Mouse (Mus musculus) hindbrain, postnatal 0 days (tissue): ENCODE results near the gene Arhgef10l. TPM values are rescaled to one million over a fixed set of nuclear protein-coding genes. Genes with fewer than 3 reads are reported as not detected.

ENCODE experiments used
- ATAC-seq: fragments of 200-750 bp; cut with Nextera tagmentation; 2 replicates; pipeline ENCODE4 v1.8.0; 2017; ENCODE audit warnings: mild to moderate bottlenecking, moderate TSS enrichment, moderate library complexity
- DNase-seq: peaks from one replicate; pipeline ENCODE4 v3.0.0-alpha.2; 2015; ENCODE audit warnings: low spot score
- H3K27ac ChIP-seq: fragments of 300-500 bp; sonication (generic); 2 replicates; pipeline ENCODE4 v1.5.1; 2014; ENCODE audit warnings: mild to moderate bottlenecking
- H3K27me3 ChIP-seq: fragments of 300-500 bp; sonication (generic); 2 replicates; pipeline ENCODE4 v1.6.1; 2014; ENCODE audit warnings: low read length, mixed read lengths; ENCODE audit not compliant: insufficient read depth
- H3K36me3 ChIP-seq: fragments of 300-500 bp; sonication (generic); 2 replicates; pipeline ENCODE4 v1.6.1; 2014; ENCODE audit warnings: low read length, mixed read lengths; ENCODE audit not compliant: insufficient read depth
- H3K4me1 ChIP-seq: fragments of 300-500 bp; sonication (generic); 2 replicates; pipeline ENCODE4 v1.6.1; 2014; ENCODE audit warnings: antibody characterized with exemption, low read length, mixed read lengths; ENCODE audit not compliant: insufficient read depth
- H3K4me2 ChIP-seq: fragments of 300-500 bp; sonication (generic); 2 replicates; pipeline ENCODE4 v1.6.1; 2014; ENCODE audit warnings: low read depth, mild to moderate bottlenecking, low read length, moderate library complexity, mixed read lengths
- H3K4me3 ChIP-seq: fragments of 300-500 bp; sonication (generic); 2 replicates; pipeline ENCODE4 v1.5.1; 2014; ENCODE audit warnings: low read length
- H3K9ac ChIP-seq: fragments of 300-500 bp; sonication (generic); replicated peaks from 2 replicates; pipeline ENCODE4 v1.6.1; 2014; ENCODE audit warnings: mild to moderate bottlenecking, low read length, moderate library complexity, mixed read lengths
- H3K9me3 ChIP-seq: fragments of 300-500 bp; sonication (generic); 2 replicates; pipeline ENCODE4 v1.6.1; 2016; ENCODE audit warnings: low read length, mixed read lengths
- CTCF ChIP-seq: IDR thresholded peaks from 2 replicates; pipeline ENCODE4 v1.5.1; 2016; ENCODE audit warnings: antibody characterized with exemption, control low read depth, low read depth
- WGBS: fragments of 180-500 bp; shearing (Covaris S2); extraction: QIAGEN DNeasy Blood & Tissue Kit; methylation state at CpG from one replicate; pipeline ENCODE4 v1.1.7; 2014; 5-methylcytosine and 5-hydroxymethylcytosine counted together
- polyA plus RNA-seq: library from polyadenylated mRNA; unstranded; fragments of >200 nt; fragmentation: Nextera tagmentation; extraction: Ambion mirVana; gene quantifications from 2 replicates; pipeline ENCODE4 v1.2.1, GENCODE M21; 2015
- total RNA-seq: library from RNA; depleted of rRNA; stranded (reverse); fragments of >200 nt; gene quantifications from 2 replicates; pipeline ENCODE4 v1.2.3, GENCODE M21; 2014

The Arhgef10l gene
- total and polyA plus RNA-seq, 2 experiments from 2014 or later: 22.5 to 79.2 TPM

DNA sequence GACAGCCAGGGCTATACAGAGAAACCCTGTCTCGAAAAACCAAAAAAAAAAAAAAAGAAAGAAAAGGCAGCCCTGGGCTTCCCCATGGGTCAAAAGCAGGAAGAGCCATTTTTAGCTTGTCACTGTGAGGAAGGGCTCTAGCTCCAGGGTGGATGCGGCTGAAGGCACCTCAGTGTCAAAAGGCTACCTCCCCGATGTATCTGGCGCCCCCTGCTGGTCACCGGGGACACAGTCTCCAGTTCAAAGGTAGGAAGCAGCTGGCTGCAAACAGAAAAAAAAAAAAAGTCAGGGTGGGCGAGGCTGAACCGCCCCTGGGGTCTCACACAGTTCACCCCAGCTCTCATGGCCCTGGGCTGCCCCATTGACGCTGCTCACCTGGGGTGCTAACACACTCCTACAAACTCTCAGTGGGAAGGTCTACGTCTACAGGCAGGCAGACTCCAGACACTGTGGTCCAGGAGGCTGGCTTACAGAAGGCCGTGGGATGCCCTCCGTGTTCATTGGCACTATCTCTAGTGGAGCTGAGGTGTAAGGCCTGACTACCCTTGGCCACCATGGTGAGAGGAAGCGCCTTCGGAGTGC, 8.6 kb upstream of the Arhgef10l start:
- Histone ChIP-seq H3K27me3 (no peaks in the 10 kb centered on the region), H3K4me1 (no peaks in the 10 kb centered on the region), H3K9ac (no peak overlapping the region), H3K9me3 (no peaks in the 10 kb centered on the region), H3K4me3 (no peak overlapping the region), H3K27ac (no peak overlapping the region), H3K4me2 (no peak overlapping the region), H3K36me3 (no peaks in the 10 kb centered on the region)
- TF ChIP-seq CTCF: peak; percentile 86
- ATAC-seq (peak; percentile 63; the same call in 1 of the 2 replicates), DNase-seq (peak; percentile 87)
- WGBS: 35% methylated on average over 13 of the region's 13 CpGs

DNA sequence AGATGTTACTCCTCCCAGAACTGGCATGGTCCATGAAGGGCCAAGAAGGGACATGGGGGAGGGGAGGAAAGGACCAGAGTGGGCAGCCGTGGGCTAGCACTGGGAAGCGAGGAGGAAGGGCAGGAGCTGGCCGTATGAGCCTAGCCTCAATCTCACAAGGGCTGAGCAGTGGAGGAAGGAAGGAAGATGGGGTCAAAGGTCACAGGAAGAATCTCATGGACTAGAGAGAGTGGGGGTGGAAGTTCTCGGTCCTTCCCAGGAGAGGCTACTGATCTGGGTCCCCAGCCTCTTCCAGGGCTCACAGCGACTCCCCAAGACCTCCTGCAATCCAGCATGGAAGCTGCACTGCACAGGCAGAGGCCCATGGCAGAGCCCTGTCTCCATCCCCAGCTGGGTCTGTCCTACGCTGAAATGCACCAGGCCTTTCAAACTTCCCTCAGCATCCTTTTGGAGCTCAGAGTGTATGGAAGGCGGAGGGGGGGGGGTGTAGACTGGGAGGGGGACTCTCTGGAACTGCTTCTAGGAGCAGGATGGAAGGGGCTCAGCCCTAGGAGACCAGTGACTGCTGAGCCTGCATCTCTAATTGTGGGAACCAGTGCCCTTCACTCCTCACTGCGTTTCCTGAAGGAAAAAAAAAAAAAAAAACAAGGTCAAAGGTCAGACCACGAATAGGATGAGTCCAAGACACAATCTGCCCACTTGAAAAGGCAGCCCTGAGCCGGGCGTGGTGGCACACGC, 7.9 kb upstream of the Arhgef10l start:
- H3K9me3 ChIP-seq: no peaks in the 10 kb centered on the region
- 49% methylated on average over 12 of the region's 12 CpGs for WGBS
- H3K4me2 ChIP-seq: no peak overlapping the region
- H3K36me3 ChIP-seq: no peaks in the 10 kb centered on the region
- DNase-seq (no peak), ATAC-seq (peak; percentile 24; the same call in 1 of the 2 replicates)
- no peak overlapping the region for H3K9ac ChIP-seq
- no peak for TF ChIP-seq CTCF
- H3K27ac ChIP-seq: no peak overlapping the region
- no peaks in the 10 kb centered on the region for H3K27me3 ChIP-seq
- H3K4me3 ChIP-seq: no peak overlapping the region
- H3K4me1 ChIP-seq: no peaks in the 10 kb centered on the region

DNA sequence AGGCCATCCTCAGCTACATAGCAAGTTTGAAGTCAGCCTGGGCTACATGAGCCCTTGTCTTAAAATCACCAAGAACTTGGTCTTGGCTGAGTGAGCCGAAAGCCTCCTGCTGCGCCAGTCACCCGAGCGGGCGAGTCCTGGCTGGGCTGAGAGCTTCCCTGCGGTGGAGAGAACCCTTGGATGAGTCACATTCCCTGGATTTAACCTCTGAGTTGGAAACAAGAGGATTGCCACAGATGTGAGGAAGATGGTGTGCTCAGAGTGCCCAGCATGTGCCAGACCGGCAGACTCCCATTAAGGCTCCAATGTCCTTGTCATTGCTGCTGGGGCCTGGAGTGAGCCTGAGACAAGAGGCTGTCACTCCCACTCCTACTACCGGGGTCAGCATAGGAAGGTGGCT, 2.0 kb upstream of the Arhgef10l start:
- H3K36me3 ChIP-seq: no peaks in the 10 kb centered on the region
- no peak overlapping the region for H3K27ac ChIP-seq
- DNase-seq (no peak), ATAC-seq (no peak)
- no peak overlapping the region for H3K4me2 ChIP-seq
- no peaks in the 10 kb centered on the region for H3K9me3 ChIP-seq
- H3K27me3 ChIP-seq: no peaks in the 10 kb centered on the region
- no peaks in the 10 kb centered on the region for H3K4me1 ChIP-seq
- no peak for TF ChIP-seq CTCF
- no peak overlapping the region for H3K9ac ChIP-seq
- no peak overlapping the region for H3K4me3 ChIP-seq
- 84% methylated on average over 8 of the region's 8 CpGs for WGBS

DNA sequence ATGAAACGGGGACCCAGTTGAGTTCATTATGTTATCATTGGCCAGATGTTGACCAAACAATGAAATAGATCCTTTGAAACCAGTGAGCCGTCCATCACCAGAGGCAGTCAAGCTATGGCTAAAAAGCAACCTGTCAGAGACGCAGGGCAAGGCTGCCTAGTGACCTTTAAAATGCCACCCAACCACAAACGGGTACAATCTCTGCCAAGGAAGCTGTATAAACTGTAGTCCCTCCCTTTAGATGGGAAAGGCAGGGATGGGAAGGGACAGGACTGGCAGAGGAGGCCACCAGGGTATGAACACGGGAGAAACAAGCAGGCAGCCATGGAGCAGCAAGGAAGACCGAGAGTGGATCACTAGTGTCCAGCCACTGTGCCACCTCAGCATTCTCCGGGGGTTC, 759 bp downstream of the Arhgef10l start:
- ATAC-seq: no peak
- H3K4me3 ChIP-seq: no peak overlapping the region
- no peak overlapping the region for H3K9ac ChIP-seq
- no peak for TF ChIP-seq CTCF
- 70% methylated on average over 7 of the region's 7 CpGs for WGBS
- no peaks in the 10 kb centered on the region for H3K4me1 ChIP-seq
- no peak overlapping the region for H3K4me2 ChIP-seq
- H3K27ac ChIP-seq: no peak overlapping the region
- no peaks in the 10 kb centered on the region for H3K27me3 ChIP-seq
- no peak for DNase-seq
- H3K36me3 ChIP-seq: no peaks in the 10 kb centered on the region
- no peaks in the 10 kb centered on the region for H3K9me3 ChIP-seq

DNA sequence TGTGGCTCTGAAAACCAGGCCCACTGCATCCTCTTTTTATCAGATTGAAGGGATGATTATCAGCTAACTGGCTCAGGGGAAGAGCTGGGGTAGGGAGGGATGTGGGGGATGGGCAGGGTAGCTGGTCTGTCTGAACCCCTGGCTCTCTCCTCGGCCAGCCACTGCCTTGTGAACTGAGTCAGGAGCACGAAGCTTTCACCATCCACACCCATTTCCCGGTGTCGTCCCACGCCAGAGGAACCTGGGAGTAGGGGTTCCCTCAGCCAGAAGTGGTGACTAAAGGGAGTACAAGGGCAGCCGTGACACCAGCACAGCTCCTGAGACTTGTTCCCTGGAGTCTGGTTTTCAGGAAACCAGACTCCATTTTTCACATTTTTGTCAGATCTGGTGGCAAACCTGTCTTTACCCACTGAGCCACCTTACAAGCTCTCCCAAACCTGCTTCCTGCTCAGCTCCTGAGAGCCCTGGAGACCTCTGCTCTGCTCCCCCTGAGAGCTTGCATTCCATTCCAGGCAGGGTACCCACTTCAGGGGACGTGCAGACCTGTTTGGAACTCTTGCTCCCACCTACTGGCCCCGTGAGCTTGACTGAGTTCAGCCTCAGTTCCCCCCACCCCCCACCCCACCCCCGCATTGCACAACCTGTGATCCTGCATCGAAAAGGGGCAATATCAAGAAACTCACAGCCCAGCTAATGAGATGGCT, 2.8 kb downstream of the Arhgef10l start:
- DNase-seq (no peak), ATAC-seq (no peak)
- Histone ChIP-seq H3K9me3 (no peaks in the 10 kb centered on the region), H3K9ac (no peak overlapping the region), H3K4me2 (no peak overlapping the region), H3K36me3 (no peaks in the 10 kb centered on the region), H3K27ac (no peak overlapping the region), H3K4me1 (0 out of 2 replicates have a peak, but pooled peaks cover 6% of the 10 kb centered on the region), H3K4me3 (no peak overlapping the region), H3K27me3 (no peaks in the 10 kb centered on the region)
- no peak for TF ChIP-seq CTCF
- 48% methylated on average over 10 of the region's 10 CpGs for WGBS

DNA sequence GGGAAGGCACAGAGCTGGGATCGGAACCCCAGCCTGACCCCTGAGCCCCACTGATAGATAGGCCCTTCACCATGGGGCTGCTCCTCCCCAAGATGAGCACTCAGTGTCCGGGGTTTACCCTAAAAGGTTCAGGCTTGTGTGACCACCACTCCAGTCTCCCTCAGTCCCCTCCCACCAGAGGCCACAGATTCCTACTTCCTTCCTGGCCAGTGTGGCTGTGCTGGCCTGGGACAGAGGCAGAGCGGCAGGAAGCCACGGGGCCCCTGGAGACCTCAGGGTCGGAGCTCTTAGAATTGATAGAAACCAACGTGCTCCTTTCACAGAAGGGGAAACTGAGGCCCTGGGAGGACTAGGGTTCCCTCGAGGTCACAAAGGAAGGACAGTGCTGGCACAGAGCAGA, 3.4 kb downstream of the Arhgef10l start:
- DNase-seq: no peak
- no peak overlapping the region for H3K27ac ChIP-seq
- H3K4me2 ChIP-seq: no peak overlapping the region
- no peaks in the 10 kb centered on the region for H3K9me3 ChIP-seq
- H3K4me1 ChIP-seq: 0 out of 2 replicates have a peak, but pooled peaks cover 6% of the 10 kb centered on the region
- 44% methylated on average over 7 of the region's 7 CpGs for WGBS
- no peak for ATAC-seq
- TF ChIP-seq CTCF: no peak
- no peak overlapping the region for H3K4me3 ChIP-seq
- no peaks in the 10 kb centered on the region for H3K27me3 ChIP-seq
- no peak overlapping the region for H3K9ac ChIP-seq
- H3K36me3 ChIP-seq: no peaks in the 10 kb centered on the region
